Mouse (Mus musculus) adrenal gland, postnatal 10 days (tissue): ENCODE results near the gene Neurod2. TPM values are rescaled to one million over a fixed set of nuclear protein-coding genes. Genes with fewer than 3 reads are reported as not detected.
A peak's percentile ranks its signal among the peaks of the same experiment; 100 is the strongest.

ENCODE experiments used
- DNase-seq: peaks from one replicate; pipeline ENCODE4 v3.0.0; 2021; ENCODE audit warnings: mixed read lengths
- total RNA-seq, 2 experiments: library from RNA; stranded (reverse); gene quantifications; 2 replicates each; pipeline ENCODE4 v1.2.3; 2021

Gene Neurod2
- total RNA-seq, 2 experiments from 2014 or later: not detected

- peak; percentile 85 for DNase-seq
These were observed 15.6 kb downstream of the Neurod2 start for GRCm38 (mm10) chr11:98313790-98314323.

GRCm38 (mm10) chr11:98298484-98299205 lies 30.8 kb downstream of the Neurod2 start:
- DNase-seq: no peak

- DNase-seq: peak; percentile 73
These were observed 31.7 kb downstream of the Neurod2 start for GRCm38 (mm10) chr11:98297778-98298177.

- no peak for DNase-seq
These were observed 32.5 kb downstream of the Neurod2 start for GRCm38 (mm10) chr11:98296916-98297315.

GRCm38 (mm10) chr11:98296277-98296676 lies 33.2 kb downstream of the Neurod2 start:
- no peak for DNase-seq

- DNase-seq: peak; percentile 10
These were observed 34.3 kb downstream of the Neurod2 start for GRCm38 (mm10) chr11:98295013-98295585.

- peak; percentile 88 for DNase-seq
These were observed 35.0 kb downstream of the Neurod2 start for GRCm38 (mm10) chr11:98294188-98295012.

- no peak for DNase-seq
These were observed 36.4 kb downstream of the Neurod2 start for GRCm38 (mm10) chr11:98293070-98293469.

- no peak for DNase-seq
These were observed 38.5 kb downstream of the Neurod2 start for GRCm38 (mm10) chr11:98290906-98291305.

- no peak for DNase-seq
These were observed 39.6 kb downstream of the Neurod2 start for GRCm38 (mm10) chr11:98289873-98290272.

- DNase-seq: no peak
These were observed 41.5 kb downstream of the Neurod2 start for GRCm38 (mm10) chr11:98287961-98288360.

GRCm38 (mm10) chr11:98287531-98287930 lies 41.9 kb downstream of the Neurod2 start:
- no peak for DNase-seq

GRCm38 (mm10) chr11:98285368-98285767 lies 44.1 kb downstream of the Neurod2 start:
- DNase-seq: no peak

GRCm38 (mm10) chr11:98284230-98284629 lies 45.2 kb downstream of the Neurod2 start:
- peak; percentile 10 for DNase-seq

GRCm38 (mm10) chr11:98283740-98284139 lies 45.7 kb downstream of the Neurod2 start:
- no peak for DNase-seq

Other genes with a start within 250 kb of the Neurod2 start
- gene Fbxl20, start 179.2 kb downstream of the Neurod2 start, total RNA-seq: 10 to 100 TPM; 29.5 to 33.0 TPM
- gene Med1, start 136.4 kb downstream of the Neurod2 start, total RNA-seq: 10 to 100 TPM; 45.3 to 59.4 TPM
- gene Cdk12, start 126.6 kb downstream of the Neurod2 start, total RNA-seq: 10 to 100 TPM; 38.5 to 41.9 TPM
- gene Ppp1r1b, start 18.8 kb upstream of the Neurod2 start, total RNA-seq: 1 to 10 TPM in 1 of 2 experiments, under 1 TPM in 1; 1.00 to 1.7 TPM
- gene Stard3, start 28.7 kb upstream of the Neurod2 start, total RNA-seq: 10 to 100 TPM; 25.3 to 25.6 TPM
- 100 to 1,000 TPM in 1 of 2 experiments, 10 to 100 TPM in 1; 18.1 to 119 TPM for gene Tcap, start 54.2 kb upstream of the Neurod2 start, total RNA-seq
- 100 to 1,000 TPM; 442 to 819 TPM for gene Pnmt, start 56.8 kb upstream of the Neurod2 start, total RNA-seq
- gene Pgap3, start 70.8 kb upstream of the Neurod2 start, total RNA-seq: 1 to 10 TPM; 4.9 to 6.8 TPM
- 1 to 10 TPM; 6.0 to 7.6 TPM for gene Erbb2, start 82.8 kb upstream of the Neurod2 start, total RNA-seq
- gene Mien1, start 109.3 kb upstream of the Neurod2 start, total RNA-seq: 10 to 100 TPM; 58.0 to 62.5 TPM
- gene Grb7, start 116.7 kb upstream of the Neurod2 start, total RNA-seq: 10 to 100 TPM in 1 of 2 experiments, 1 to 10 TPM in 1; 6.9 to 11.1 TPM
- gene Ikzf3, start 216.4 kb upstream of the Neurod2 start, total RNA-seq: 1 to 10 TPM; 3.2 to 4.5 TPM
- under 1 TPM in 1 of 2 experiments, not detected in 1; 0.48 TPM for gene Zpbp2, start 221.4 kb upstream of the Neurod2 start, total RNA-seq